Mouse (Mus musculus) heart, postnatal 0 days (tissue): Measurements from ENCODE around the gene Fgfr2. TPM values are rescaled to one million over a fixed set of nuclear protein-coding genes. Genes with fewer than 3 reads are reported as not detected.

Experiments
- ATAC-seq: fragments of 200-750 bp; cut with Nextera tagmentation; 2 replicates; pipeline ENCODE4 v1.8.0; 2017; ENCODE audit warnings: low read depth, moderate number of reproducible peaks, moderate library complexity; ENCODE audit not compliant: insufficient read depth
- DNase-seq: peaks from one replicate; pipeline ENCODE4 v3.0.0-alpha.2; 2016; ENCODE audit warnings: low spot score
- H3K27ac ChIP-seq: fragments of 300-500 bp; sonication (generic); 2 replicates; pipeline ENCODE4 v1.5.1; 2014; ENCODE audit warnings: low read depth, mild to moderate bottlenecking
- H3K27me3 ChIP-seq: fragments of 300-500 bp; sonication (generic); 2 replicates; pipeline ENCODE4 v1.6.1; 2014; ENCODE audit warnings: low read length, mixed read lengths; ENCODE audit not compliant: control insufficient read depth, insufficient read depth
- H3K36me3 ChIP-seq: fragments of 300-500 bp; sonication (generic); replicated peaks from 2 replicates; pipeline ENCODE4 v1.6.1; 2014; ENCODE audit warnings: low read length, mixed read lengths; ENCODE audit not compliant: control insufficient read depth, insufficient read depth
- H3K4me1 ChIP-seq: fragments of 300-500 bp; sonication (generic); 2 replicates; pipeline ENCODE4 v1.6.1; 2014; ENCODE audit warnings: antibody characterized with exemption; ENCODE audit not compliant: control insufficient read depth, insufficient read depth
- H3K4me2 ChIP-seq: fragments of 300-500 bp; sonication (generic); 2 replicates; pipeline ENCODE4 v1.6.1; 2014; ENCODE audit warnings: low read depth, mild to moderate bottlenecking, low read length, moderate library complexity
- H3K4me3 ChIP-seq: fragments of 300-500 bp; sonication (generic); 2 replicates; pipeline ENCODE4 v1.5.1; 2014; ENCODE audit warnings: low read depth, low read length
- H3K9ac ChIP-seq: fragments of 300-500 bp; sonication (generic); replicated peaks from 2 replicates; pipeline ENCODE4 v1.6.1; 2014; ENCODE audit warnings: low read depth, low read length, mixed read lengths
- H3K9me3 ChIP-seq: fragments of 300-500 bp; sonication (generic); replicated peaks from 2 replicates; pipeline ENCODE4 v1.6.1; 2016; ENCODE audit warnings: low read length; ENCODE audit not compliant: control insufficient read depth
- CTCF ChIP-seq: IDR thresholded peaks from 2 replicates; pipeline ENCODE4 v1.5.1; 2016; ENCODE audit warnings: antibody characterized with exemption, control low read depth, low read depth
- EP300 ChIP-seq: IDR thresholded peaks from 2 replicates; pipeline ENCODE4 v1.6.1; 2016; ENCODE audit warnings: antibody characterized with exemption, low read depth
- WGBS: fragments of 180-500 bp; shearing (Covaris S2); extraction: QIAGEN DNeasy Blood & Tissue Kit; methylation state at CpG from one replicate; pipeline ENCODE4 v1.1.7; 2014; 5-methylcytosine and 5-hydroxymethylcytosine counted together
- polyA plus RNA-seq: library from polyadenylated mRNA; unstranded; fragments of >200 nt; fragmentation: Nextera tagmentation; extraction: Ambion mirVana; gene quantifications from 2 replicates; pipeline ENCODE4 v1.2.1, GENCODE M21; 2015
- total RNA-seq: library from RNA; depleted of rRNA; stranded (reverse); fragments of >200 nt; gene quantifications from 2 replicates; pipeline ENCODE4 v1.2.3, GENCODE M21; 2014; ENCODE audit warnings: low replicate concordance

Fgfr2 gene
- total and polyA plus RNA-seq, 2 experiments from 2014 or later, result 3.8 to 11.5 TPM

DNA sequence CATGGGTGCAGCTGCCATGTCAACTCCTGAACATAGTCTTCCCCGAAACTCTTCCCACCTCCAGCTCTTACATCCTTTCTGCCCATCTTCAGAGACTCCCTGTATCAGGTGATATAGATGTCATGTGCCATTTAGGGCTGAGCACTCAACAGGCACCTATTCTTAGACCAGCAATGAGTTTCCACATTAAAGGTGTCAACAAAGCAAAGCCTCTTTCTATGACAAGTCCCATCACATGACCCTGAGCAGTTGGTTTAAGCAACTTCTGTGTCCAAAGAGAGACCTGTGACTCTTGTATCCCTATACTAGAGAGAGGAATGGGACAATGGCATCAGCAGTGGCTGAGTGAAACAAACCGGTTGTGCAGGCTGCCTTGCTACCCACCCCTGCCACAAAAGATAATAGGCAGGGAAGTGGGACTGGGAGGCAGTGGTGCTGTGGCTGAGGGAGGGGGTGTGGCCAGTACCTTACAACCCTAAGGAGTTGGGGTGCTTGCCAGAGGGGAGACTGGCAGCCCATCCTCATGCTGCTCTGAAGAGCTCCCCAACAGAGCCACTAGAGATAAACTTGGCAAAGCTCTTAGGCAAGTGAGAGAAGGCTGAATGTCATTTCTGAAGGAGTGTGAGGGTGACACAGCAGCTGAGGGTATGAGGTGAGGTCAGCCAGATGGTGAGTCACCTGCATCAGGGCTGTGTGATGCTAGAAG is 222.2 kb downstream of the Fgfr2 start:
- ATAC-seq (peak; percentile 75), DNase-seq (peak; percentile 71)
- Histone ChIP-seq H3K27ac (peak overlapping the region; percentile 77), H3K4me3 (no peak overlapping the region), H3K27me3 (no peaks in the 10 kb centered on the region), H3K9ac (no peak overlapping the region), H3K36me3 (no peaks in the 10 kb centered on the region), H3K9me3 (no peaks in the 10 kb centered on the region), H3K4me1 (no peaks in the 10 kb centered on the region), H3K4me2 (no peak overlapping the region)
- WGBS, result 29% methylated on average over 2 of the region's 2 CpGs
- TF ChIP-seq EP300, result peak; percentile 45; the same call in 1 of the 2 replicates
- TF ChIP-seq CTCF, result no peak

GRCm38 (mm10) chr7:132898234-132898633 is 224.9 kb downstream of the Fgfr2 start:
- Histone ChIP-seq H3K4me2 (no peak overlapping the region), H3K36me3 (no peaks in the 10 kb centered on the region), H3K4me3 (no peak overlapping the region), H3K9ac (no peak overlapping the region), H3K27me3 (no peaks in the 10 kb centered on the region), H3K9me3 (no peaks in the 10 kb centered on the region), H3K4me1 (peaks cover 13% of the 10 kb centered on the region; the same call in 1 of the 2 replicates), H3K27ac (no peak overlapping the region)
- 86% methylated on average over 2 of the region's 2 CpGs for WGBS
- DNase-seq (no peak), ATAC-seq (no peak)
- TF ChIP-seq EP300 (no peak), CTCF (peak; percentile 54)

DNA sequence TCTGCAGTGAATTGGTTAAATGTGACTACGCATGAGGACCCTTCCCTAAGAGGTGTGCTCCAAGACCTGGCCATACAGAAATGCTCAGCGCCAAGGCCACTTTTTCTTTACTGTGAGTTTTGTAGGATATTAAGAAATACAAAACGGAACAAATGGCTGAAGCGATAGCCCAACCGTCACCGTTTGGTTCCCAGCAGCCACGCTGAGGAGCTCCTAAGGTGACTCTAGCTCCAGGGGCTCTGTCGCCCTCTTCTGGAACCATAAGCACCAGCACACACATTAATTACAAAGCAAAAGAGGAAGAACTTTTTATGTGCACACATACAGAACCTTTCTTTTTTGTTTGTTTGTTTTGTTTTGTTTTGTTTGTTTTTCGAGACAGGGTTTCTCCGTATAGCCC is 225.9 kb downstream of the Fgfr2 start:
- peaks cover 13% of the 10 kb centered on the region; the same call in 1 of the 2 replicates for H3K4me1 ChIP-seq
- no peak overlapping the region for H3K4me3 ChIP-seq
- no peaks in the 10 kb centered on the region for H3K9me3 ChIP-seq
- 89% methylated on average over 10 of the region's 10 CpGs for WGBS
- no peak overlapping the region for H3K4me2 ChIP-seq
- peak overlapping the region; percentile 92; the same call in 1 of the 2 replicates for H3K27ac ChIP-seq
- ATAC-seq (no peak), DNase-seq (no peak)
- no peaks in the 10 kb centered on the region for H3K36me3 ChIP-seq
- TF ChIP-seq CTCF (peak; percentile 2; the same call in 1 of the 2 replicates), EP300 (no peak)
- H3K27me3 ChIP-seq, result no peaks in the 10 kb centered on the region
- no peak overlapping the region for H3K9ac ChIP-seq

DNA sequence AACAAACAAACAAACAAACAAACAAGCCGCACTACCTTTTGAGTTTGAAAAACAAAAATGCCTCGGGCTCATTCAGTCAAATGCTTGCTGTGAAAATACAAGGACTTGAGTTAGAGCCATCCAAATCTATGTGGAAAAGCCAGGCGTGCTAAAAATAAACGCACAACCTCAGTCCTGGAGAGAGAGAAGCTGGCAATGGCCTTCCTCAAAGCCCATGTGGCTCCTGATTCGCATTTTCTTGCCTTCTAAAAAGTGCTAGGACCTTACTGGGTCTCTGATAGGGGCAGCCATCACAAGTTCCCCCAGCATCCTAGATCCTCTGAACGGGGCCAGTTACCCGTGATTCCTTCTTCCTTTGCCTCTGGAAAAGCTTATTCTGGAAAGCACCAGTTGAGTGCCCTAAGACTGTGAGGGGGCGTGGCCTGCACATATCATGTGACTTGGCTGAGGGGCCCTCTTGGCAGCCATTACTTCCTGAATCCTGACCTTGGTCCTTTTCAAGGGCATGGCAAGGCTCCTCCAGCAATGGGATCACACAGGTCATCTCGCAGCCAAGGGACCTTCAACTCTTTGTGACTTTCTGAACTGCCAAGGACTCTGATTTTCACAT is 226.8 kb downstream of the Fgfr2 start:
- no peak overlapping the region for H3K4me3 ChIP-seq
- H3K27ac ChIP-seq, result peak overlapping the region; percentile 92
- WGBS, result 55% methylated on average over 9 of the region's 9 CpGs
- no peaks in the 10 kb centered on the region for H3K27me3 ChIP-seq
- peaks cover 13% of the 10 kb centered on the region; the same call in 1 of the 2 replicates for H3K4me1 ChIP-seq
- peak; percentile 55 for DNase-seq
- no peak for TF ChIP-seq CTCF
- no peak for TF ChIP-seq EP300
- H3K36me3 ChIP-seq, result no peaks in the 10 kb centered on the region
- peak; percentile 43; the same call in 1 of the 2 replicates for ATAC-seq
- H3K4me2 ChIP-seq, result no peak overlapping the region
- H3K9ac ChIP-seq, result no peak overlapping the region
- H3K9me3 ChIP-seq, result no peaks in the 10 kb centered on the region

DNA sequence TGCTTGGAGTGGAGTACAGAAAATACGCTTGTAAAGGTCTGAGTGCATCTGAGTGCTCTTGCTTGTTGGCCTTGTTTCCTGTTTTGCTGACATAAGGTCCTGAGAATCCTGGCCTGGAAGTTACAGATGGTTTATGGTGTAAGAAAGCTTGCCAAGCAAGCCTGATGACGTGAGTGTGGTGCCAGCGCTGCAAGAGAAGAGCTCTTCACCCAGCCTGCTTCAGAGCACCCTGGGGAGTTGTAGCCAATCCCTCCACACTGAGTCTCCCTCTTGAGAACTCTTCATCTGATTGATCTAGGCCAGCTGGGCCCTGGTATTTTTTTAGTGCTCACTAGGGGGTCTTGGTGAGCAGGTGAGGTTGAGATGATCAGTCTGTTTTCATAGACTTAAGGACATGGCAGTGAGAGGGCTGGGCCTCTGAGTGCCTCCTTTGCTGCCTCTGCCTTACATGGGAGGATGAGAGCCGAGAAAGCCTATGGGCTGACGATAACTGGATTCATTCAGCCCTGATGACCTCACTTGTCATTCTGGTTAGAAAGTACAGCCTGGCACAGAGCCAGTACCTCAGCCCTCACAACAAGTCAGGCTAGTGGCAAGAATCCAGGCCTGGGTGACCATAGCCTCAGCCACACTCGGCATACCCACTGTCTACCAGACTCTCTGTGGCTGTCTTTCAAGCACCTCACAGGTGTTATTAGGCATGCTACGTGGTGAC is 228.2 kb downstream of the Fgfr2 start:
- Histone ChIP-seq H3K27me3 (no peaks in the 10 kb centered on the region), H3K27ac (peak overlapping the region; percentile 92), H3K4me1 (peaks cover 13% of the 10 kb centered on the region; the same call in 1 of the 2 replicates), H3K9me3 (no peaks in the 10 kb centered on the region), H3K4me3 (no peak overlapping the region), H3K9ac (no peak overlapping the region), H3K36me3 (no peaks in the 10 kb centered on the region), H3K4me2 (no peak overlapping the region)
- ATAC-seq, result peak; percentile 61
- TF ChIP-seq EP300 (no peak), CTCF (no peak)
- DNase-seq, result peak; percentile 70
- 26% methylated on average over 7 of the region's 7 CpGs for WGBS
